Mouse (Mus musculus) hindbrain, postnatal 0 days (tissue): ENCODE measurements at regions not wholly inside any gene's neighbourhood (a gene's known extent, or its start where the extent isn't known, plus 50 kb on each side); places are given as distances from the start of the nearest gene placed in this dataset.

Experiments used
- ATAC-seq: fragments of 200-750 bp; cut with Nextera tagmentation; 2 replicates; pipeline ENCODE4 v1.8.0; 2017; ENCODE audit warnings: mild to moderate bottlenecking, moderate TSS enrichment, moderate library complexity
- DNase-seq: peaks from one replicate; pipeline ENCODE4 v3.0.0-alpha.2; 2015; ENCODE audit warnings: low spot score
- H3K27ac ChIP-seq: fragments of 300-500 bp; sonication (generic); 2 replicates; pipeline ENCODE4 v1.5.1; 2014; ENCODE audit warnings: mild to moderate bottlenecking
- H3K27me3 ChIP-seq: fragments of 300-500 bp; sonication (generic); 2 replicates; pipeline ENCODE4 v1.6.1; 2014; ENCODE audit warnings: low read length, mixed read lengths; ENCODE audit not compliant: insufficient read depth
- H3K36me3 ChIP-seq: fragments of 300-500 bp; sonication (generic); 2 replicates; pipeline ENCODE4 v1.6.1; 2014; ENCODE audit warnings: low read length, mixed read lengths; ENCODE audit not compliant: insufficient read depth
- H3K4me1 ChIP-seq: fragments of 300-500 bp; sonication (generic); 2 replicates; pipeline ENCODE4 v1.6.1; 2014; ENCODE audit warnings: antibody characterized with exemption, low read length, mixed read lengths; ENCODE audit not compliant: insufficient read depth
- H3K4me2 ChIP-seq: fragments of 300-500 bp; sonication (generic); 2 replicates; pipeline ENCODE4 v1.6.1; 2014; ENCODE audit warnings: low read depth, mild to moderate bottlenecking, low read length, moderate library complexity, mixed read lengths
- H3K4me3 ChIP-seq: fragments of 300-500 bp; sonication (generic); 2 replicates; pipeline ENCODE4 v1.5.1; 2014; ENCODE audit warnings: low read length
- H3K9ac ChIP-seq: fragments of 300-500 bp; sonication (generic); replicated peaks from 2 replicates; pipeline ENCODE4 v1.6.1; 2014; ENCODE audit warnings: mild to moderate bottlenecking, low read length, moderate library complexity, mixed read lengths
- H3K9me3 ChIP-seq: fragments of 300-500 bp; sonication (generic); 2 replicates; pipeline ENCODE4 v1.6.1; 2016; ENCODE audit warnings: low read length, mixed read lengths
- CTCF ChIP-seq: IDR thresholded peaks from 2 replicates; pipeline ENCODE4 v1.5.1; 2016; ENCODE audit warnings: antibody characterized with exemption, control low read depth, low read depth
- WGBS: fragments of 180-500 bp; shearing (Covaris S2); extraction: QIAGEN DNeasy Blood & Tissue Kit; methylation state at CpG from one replicate; pipeline ENCODE4 v1.1.7; 2014; 5-methylcytosine and 5-hydroxymethylcytosine counted together

GRCm38 (mm10) chr1:137695751-137696150 is 479.8 kb downstream of the Ptprc start:
- H3K36me3 ChIP-seq = no peaks in the 10 kb centered on the region
- no peaks in the 10 kb centered on the region for H3K4me1 ChIP-seq
- H3K27ac ChIP-seq = no peak overlapping the region
- no peak overlapping the region for H3K9ac ChIP-seq
- no peak overlapping the region for H3K4me3 ChIP-seq
- no peaks in the 10 kb centered on the region for H3K27me3 ChIP-seq
- H3K4me2 ChIP-seq = no peak overlapping the region
- ATAC-seq = no peak
- DNase-seq = no peak
- 56% methylated on average over 3 of the region's 3 CpGs for WGBS
- H3K9me3 ChIP-seq = no peaks in the 10 kb centered on the region
- no peak for TF ChIP-seq CTCF

DNA sequence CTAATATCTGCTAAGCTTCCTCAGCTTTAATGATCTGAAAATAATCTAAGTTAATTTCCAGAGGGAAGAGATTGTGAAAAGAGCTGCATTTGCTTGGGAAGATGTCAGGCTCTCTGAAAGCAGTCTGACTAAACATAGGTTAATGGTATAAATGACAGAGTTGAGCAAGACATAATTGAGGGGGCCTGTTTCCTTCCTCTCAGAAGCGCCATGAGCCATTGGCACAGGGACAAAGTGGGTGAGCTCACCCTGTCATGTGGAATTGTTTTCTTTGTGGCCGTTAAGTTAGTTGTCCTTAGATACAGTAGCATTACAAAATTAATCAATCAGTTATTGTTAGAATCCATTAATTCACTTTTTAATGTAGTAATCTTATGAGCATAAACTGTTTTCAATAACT is 483.0 kb downstream of the Ptprc start:
- Histone ChIP-seq H3K4me1 (no peaks in the 10 kb centered on the region), H3K27ac (no peak overlapping the region), H3K27me3 (no peaks in the 10 kb centered on the region), H3K36me3 (no peaks in the 10 kb centered on the region), H3K4me2 (no peak overlapping the region), H3K9me3 (no peaks in the 10 kb centered on the region), H3K4me3 (no peak overlapping the region), H3K9ac (no peak overlapping the region)
- ATAC-seq (no peak), DNase-seq (no peak)
- TF ChIP-seq CTCF = no peak
- WGBS = 49% methylated on average over 2 of the region's 2 CpGs

GRCm38 (mm10) chr1:137690860-137691595 is 484.5 kb downstream of the Ptprc start:
- H3K9me3 ChIP-seq = no peaks in the 10 kb centered on the region
- H3K4me1 ChIP-seq = no peaks in the 10 kb centered on the region
- H3K4me2 ChIP-seq = no peak overlapping the region
- no peak for TF ChIP-seq CTCF
- no peak overlapping the region for H3K27ac ChIP-seq
- no peaks in the 10 kb centered on the region for H3K27me3 ChIP-seq
- no peak overlapping the region for H3K9ac ChIP-seq
- DNase-seq = peak; percentile 77
- peak; percentile 85 for ATAC-seq
- WGBS = 71% methylated on average over 9 of the region's 9 CpGs
- no peaks in the 10 kb centered on the region for H3K36me3 ChIP-seq
- no peak overlapping the region for H3K4me3 ChIP-seq

DNA sequence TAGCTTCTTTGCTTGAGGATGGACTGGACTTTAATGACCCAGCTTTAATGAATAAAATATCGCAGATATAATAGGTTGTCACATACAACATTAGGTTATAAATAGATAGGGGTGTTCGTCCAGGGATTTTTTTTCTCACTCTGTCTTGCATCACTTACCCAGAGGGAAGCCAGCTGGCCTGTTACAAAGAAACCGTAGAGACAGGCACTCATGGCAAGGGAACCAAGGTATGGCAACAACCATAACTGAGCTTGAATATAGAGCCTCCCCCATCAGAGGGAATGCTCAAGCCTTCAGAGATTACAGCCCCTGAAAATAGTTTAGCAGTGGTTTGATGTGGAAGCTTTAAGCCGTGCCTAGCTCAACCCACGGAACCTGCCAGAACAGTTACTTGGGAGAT is 504.9 kb downstream of the Ptprc start:
- H3K4me1 ChIP-seq = no peaks in the 10 kb centered on the region
- TF ChIP-seq CTCF = no peak
- H3K9ac ChIP-seq = no peak overlapping the region
- no peak overlapping the region for H3K4me2 ChIP-seq
- no peaks in the 10 kb centered on the region for H3K27me3 ChIP-seq
- no peak overlapping the region for H3K4me3 ChIP-seq
- WGBS = 77% methylated on average over 5 of the region's 5 CpGs
- H3K9me3 ChIP-seq = no peaks in the 10 kb centered on the region
- H3K27ac ChIP-seq = no peak overlapping the region
- ATAC-seq (no peak), DNase-seq (no peak)
- H3K36me3 ChIP-seq = no peaks in the 10 kb centered on the region

DNA sequence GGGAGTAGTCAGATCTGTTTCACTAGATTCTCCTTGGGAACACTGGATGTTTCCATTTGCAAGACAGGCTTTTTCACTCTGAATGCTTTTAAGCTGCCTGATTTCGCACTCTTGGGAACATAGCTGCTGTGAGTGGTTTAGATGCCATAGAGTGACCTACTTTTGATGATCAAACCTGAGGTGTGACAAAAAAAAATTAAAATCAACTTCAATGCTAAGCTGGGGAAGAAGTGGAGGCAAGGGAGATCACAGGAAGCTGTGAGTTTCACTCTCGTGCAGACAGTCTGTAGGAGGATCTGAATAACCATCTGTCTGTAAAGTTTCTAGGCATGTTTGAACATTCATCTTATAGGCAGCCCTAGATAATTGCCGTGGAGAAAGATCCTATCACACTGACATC is 505.7 kb downstream of the Ptprc start:
- Histone ChIP-seq H3K9me3 (no peaks in the 10 kb centered on the region), H3K4me1 (no peaks in the 10 kb centered on the region), H3K27ac (no peak overlapping the region), H3K36me3 (no peaks in the 10 kb centered on the region), H3K27me3 (no peaks in the 10 kb centered on the region), H3K9ac (no peak overlapping the region), H3K4me2 (no peak overlapping the region), H3K4me3 (no peak overlapping the region)
- DNase-seq = peak; percentile 11
- no peak for ATAC-seq
- no peak for TF ChIP-seq CTCF
- WGBS = 80% methylated on average over 3 of the region's 3 CpGs

GRCm38 (mm10) chr1:137658141-137658540 is 517.4 kb downstream of the Ptprc start:
- no peaks in the 10 kb centered on the region for H3K27me3 ChIP-seq
- H3K9ac ChIP-seq = no peak overlapping the region
- DNase-seq (no peak), ATAC-seq (no peak)
- no peaks in the 10 kb centered on the region for H3K4me1 ChIP-seq
- H3K4me2 ChIP-seq = no peak overlapping the region
- no peak overlapping the region for H3K4me3 ChIP-seq
- no peak overlapping the region for H3K27ac ChIP-seq
- no peaks in the 10 kb centered on the region for H3K9me3 ChIP-seq
- H3K36me3 ChIP-seq = no peaks in the 10 kb centered on the region
- WGBS = 89% methylated on average over 1 of the region's 1 CpGs
- no peak for TF ChIP-seq CTCF

GRCm38 (mm10) chr1:137656900-137657458 is 518.5 kb downstream of the Ptprc start:
- DNase-seq (peak; percentile 77), ATAC-seq (peak; percentile 89)
- Histone ChIP-seq H3K4me3 (no peak overlapping the region), H3K9me3 (no peaks in the 10 kb centered on the region), H3K36me3 (no peaks in the 10 kb centered on the region), H3K9ac (no peak overlapping the region), H3K27ac (peak overlapping the region; percentile 60; the same call in 1 of the 2 replicates), H3K27me3 (no peaks in the 10 kb centered on the region), H3K4me1 (no peaks in the 10 kb centered on the region), H3K4me2 (peak overlapping the region; percentile 22)
- 3% methylated on average over 6 of the region's 6 CpGs for WGBS
- no peak for TF ChIP-seq CTCF
